Mouse (Mus musculus) common myeloid progenitor, adult 5-6 weeks (primary cell): Measurements from ENCODE around the gene Kat5. TPM values are rescaled to one million over a fixed set of nuclear protein-coding genes. Genes with fewer than 3 reads are reported as not detected.

Experiments used
- ATAC-seq: replicated peaks from 2 replicates; pipeline ENCODE4 v1.8.0; 2016; ENCODE audit warnings: low read depth, mild to moderate bottlenecking, moderate TSS enrichment, inconsistent platforms; ENCODE audit not compliant: poor library complexity, severe bottlenecking
- total RNA-seq: library from RNA; stranded (forward); fragments of 200-1000, 187-1606 nt; gene quantifications from 2 replicates; pipeline ENCODE4 v1.2.3, GENCODE M21; 2017

The Kat5 gene
- 56.7 and 74.3 TPM in 2 replicates for total RNA-seq

DNA sequence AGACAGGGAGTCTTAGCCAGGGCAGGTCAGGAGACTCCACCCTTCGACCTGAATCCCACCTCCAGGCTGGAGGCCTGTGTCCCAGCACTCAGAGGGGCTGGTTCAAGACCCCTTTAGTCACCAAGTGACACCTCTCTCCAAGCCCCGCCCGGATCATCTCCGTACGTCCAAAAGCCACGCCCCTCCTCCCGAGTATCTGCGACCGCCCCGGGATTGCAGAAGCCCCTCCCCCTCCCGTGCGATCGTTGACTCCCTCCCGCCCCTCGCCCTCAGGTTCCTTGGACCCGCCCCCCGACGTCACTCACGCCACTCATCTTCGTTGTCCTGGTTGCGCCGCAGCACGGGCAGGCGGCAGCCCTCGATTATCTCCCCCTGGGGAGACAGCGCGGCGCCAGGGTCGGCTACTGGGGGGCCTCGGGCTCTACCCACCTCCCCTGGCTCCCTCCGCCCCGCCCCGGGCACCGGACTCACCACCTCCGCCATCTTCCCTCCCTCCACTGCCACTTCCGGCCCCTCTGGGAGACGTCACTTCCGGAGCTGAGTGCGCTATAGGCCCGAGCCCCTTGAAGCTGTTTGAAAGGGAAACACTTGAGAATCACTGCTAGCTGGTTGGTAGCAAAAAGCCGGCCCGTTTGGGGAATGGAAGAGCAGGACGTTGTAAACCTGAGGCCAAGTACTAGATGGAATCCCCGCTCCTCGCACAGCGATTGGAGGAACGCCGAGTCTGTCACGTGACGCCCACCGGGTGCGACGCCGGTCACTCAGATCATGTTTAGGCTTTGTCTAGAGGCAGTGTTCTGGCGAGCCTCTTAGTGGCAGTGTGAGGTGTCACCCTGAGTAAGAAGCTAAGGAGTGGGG, at the start of gene Kat5:
Kat5 (minus strand) TSS at position 691 of the 858 bp plus-strand sequence.
- peak; percentile 72 for ATAC-seq

DNA sequence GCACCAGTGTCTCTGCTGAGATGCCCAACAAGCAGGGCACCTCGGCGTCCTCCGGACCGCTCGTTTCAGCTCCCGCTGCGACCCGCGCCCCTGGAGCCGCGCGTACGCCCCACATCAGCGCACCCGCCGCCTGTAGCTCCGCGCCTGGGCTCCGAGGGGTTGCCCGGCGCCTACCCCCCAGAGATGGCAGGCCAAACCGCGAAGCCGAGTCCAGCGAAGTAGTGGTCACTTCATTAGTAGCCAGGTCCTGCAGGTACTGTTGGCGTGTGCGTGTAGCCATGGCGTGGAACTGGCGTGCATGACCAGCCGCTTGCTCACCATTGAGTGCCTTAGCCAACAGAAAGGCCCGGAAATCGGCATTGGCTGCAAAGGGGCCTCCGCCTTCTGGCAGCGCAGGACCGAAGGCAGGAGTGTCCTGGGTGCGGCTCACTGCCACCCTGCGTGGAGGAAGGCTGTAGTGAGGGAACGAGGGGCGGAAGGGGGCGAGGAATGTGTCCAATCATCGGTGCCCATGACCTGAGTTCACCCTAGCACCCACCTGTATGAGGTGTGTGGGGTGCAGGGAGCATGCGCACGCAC, 44.8 kb upstream of the Kat5 start:
- ATAC-seq = no peak

DNA sequence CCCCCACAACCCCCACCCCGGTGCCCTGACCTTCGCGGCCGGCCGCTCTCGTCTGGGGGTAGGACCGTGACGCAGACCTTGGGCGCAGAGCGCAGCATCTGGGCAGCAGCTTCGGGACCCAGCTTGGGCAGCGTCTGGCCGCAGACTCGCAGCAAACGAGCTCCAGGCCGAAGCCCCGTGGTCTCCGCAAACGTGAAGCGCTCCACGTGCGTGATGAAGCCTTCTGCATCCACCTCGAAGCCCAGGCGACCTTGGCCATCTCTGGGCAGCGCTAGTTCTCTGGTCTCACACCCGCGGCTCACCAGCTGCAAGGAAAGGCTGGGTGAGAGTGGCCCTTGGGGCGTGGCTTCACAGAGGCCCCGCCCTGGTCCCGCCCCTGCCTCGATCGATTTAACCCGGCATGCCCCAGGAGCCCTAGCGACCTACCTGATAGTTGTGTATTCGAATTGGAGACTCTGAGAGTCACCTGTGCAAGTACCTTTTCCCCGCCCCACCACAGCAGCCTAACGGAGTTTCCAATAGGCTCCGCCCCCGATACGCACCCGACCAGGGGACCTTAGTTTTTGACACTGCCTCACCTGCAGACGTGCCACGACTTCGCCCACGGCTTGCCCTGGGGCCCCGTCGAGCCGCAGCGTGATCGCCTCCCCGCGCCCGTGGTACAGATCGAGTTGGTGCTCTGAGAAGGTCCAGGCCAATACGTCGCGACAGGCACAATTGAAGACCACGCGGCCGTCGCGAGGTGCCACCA, 44.1 kb upstream of the Kat5 start:
- no peak for ATAC-seq

DNA sequence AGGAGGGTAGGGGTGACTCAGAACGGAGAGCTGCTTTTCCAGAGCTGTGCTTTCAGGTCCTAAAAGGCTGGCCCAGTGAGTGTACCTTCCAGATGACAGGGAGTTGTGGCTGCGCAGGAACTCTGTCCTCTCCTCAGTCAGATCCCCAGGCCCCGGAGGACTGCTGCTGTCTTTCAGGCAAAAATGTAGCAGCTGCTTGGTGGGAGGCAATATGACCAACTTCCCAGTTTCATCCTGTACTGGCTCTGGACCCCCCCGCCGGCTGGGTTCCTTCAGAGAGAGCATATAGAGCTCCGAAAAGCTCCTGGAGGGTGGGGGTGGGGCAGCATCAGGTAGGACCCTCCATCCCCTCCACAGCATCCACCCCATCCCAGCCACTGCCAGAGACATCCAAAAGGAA, 42.5 kb upstream of the Kat5 start:
- ATAC-seq = no peak

DNA sequence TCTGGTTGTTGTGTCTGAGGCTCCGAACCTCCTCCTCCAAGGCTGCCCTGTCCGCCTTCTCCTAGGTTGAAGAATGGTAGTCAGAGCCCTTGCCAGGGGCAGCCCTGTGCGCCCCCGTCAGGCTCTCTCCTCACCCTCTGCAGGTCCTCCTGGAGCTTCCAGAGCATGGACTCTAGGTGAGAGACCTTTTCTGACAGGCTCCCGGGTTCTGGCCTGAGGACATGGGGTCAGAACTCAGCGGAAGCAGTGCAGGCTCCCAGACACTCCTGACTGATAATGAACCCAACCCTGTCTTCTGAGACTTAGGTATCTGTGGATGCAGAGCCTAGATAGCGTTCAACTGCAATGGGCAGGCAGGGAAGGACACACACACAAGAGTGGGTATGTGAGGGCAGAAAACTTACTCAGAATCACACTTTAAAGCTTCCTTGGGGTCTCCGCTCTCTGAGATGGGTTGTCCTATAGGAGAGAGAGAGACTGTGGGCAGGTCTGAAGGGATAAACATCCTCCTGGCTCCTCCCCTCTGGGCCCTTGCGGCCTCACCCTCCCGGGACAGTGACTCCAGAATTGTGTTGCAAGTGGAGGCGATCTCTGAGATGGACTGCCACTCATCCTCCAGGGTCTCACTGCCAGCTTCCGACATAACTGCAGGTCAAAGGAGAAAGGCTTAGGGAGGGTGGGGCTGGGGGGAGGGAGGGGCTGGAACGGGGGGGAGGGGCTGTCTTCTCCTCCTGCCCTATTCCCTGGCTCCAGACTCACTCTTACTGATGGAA, 41.7 kb upstream of the Kat5 start:
- ATAC-seq = no peak

DNA sequence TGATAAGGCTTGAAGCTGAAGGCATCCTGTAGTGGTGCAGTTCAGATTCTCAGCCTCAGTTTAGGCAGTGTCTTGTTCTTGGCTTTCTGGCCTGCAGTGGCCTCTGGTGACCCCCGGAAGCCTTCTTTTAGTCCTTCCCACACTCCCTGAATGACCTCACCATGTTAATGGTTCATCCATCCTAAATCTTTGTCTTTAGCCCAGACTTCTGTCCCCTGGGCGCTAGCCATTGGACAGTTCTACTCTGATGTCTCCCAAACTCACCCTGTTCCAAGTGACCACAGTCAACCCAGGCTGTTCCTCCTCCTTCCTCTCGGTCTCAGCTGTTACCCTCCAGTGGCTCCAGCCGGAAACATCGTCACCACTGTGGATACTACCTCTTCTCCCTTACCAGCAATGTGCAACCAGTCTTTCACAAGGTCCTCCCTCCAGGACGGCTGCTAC, 39.3 kb upstream of the Kat5 start:
- peak; percentile 62 for ATAC-seq

DNA sequence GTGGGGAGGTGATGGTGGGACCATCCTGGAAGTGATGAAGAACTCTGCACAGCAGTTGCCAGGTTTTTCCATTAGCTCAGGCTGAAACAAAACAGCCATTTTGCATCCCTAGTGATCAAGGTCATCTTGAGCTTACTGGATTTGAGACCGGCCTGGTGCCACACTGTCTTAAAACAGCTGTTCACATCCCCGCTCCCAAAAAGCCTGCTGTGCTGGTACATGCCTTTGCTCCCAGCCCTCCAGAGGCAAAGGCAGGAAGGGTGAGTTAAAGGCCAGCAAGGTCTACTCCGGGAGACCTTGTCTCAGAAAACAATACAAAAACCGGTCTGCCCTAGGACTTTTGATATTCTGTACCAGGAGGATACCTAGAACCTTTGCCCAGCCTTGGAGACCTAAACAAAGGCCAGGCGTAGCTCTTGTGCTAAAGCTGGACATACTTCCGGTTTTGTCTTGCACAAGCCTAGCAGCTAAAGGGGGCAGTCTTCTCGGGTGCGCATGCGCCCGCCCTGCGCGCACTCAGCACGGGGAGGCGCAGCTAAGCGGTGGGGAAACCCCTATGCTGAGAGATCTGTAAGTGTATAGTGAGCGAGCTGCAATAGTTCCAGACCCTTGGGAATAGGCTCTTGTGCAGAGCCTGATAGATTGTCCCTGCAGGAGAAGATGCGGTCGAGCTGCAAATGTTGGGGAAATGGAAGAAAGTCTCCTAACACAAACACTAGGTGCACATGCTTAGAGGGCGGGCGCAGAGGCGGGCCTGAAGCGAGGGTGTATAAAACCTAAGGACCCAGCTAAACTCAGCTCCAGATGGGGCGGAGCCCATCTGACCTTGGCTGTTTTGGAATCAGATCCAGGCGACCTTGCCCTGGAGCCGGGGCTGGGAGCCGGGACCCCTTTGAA, 38.6 kb upstream of the Kat5 start:
- peak; percentile 84 for ATAC-seq

DNA sequence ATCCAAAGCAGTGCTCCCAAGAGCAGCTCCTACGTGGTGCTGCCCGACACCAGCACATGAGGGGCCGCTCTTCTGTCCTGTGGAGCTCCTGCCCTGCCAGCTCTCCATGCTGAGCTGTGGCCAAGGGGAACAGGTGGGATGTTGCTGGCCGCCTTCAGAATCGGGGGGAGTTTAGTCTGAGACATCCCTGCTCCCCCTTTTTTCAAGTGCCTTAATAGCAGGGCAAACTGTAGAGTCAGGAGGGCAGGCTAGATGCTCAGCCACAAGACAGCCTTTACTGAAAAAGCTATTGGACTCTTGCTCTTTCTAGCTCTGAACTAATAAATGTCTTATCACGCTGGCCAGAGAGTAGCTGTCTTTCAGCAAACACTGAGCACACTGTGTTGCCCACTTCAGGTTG, 37.8 kb upstream of the Kat5 start:
- ATAC-seq = no peak

DNA sequence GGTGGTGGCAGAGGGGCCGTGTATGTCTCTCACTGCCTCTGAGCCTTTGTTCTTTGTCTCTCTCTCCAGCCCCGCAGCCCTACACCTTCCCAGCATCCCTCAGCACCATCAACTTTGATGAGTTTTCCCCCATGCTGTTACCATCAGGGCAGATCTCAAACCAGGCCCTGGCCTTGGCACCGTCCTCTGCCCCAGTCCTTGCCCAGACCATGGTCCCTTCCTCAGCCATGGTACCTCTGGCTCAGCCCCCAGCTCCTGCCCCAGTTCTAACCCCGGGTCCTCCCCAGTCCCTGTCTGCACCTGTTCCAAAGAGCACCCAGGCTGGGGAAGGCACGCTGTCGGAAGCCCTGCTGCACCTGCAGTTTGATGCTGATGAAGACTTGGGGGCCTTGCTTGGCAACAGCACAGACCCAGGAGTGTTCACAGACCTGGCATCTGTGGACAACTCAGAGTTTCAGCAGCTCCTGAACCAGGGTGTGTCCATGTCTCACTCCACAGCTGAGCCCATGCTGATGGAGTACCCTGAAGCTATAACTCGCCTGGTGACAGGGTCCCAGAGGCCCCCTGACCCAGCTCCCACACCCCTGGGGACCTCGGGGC, 36.8 kb upstream of the Kat5 start:
- ATAC-seq = no peak

DNA sequence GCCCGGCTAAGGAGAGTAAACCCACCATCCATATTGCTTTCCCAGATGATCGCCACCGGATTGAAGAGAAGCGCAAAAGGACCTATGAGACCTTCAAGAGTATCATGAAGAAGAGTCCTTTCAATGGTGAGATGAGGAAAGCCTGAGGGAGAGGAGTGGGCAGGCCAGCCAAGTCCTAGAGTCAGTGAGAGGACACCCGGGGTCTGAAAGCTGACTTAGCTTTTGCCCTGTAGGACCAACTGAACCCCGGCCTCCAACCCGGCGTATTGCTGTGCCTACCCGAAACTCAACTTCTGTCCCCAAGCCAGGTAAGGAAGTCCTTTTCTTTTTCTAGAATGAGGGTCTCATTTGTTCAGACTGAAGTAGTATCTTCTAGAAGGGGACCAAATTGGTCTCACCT, 35.2 kb upstream of the Kat5 start:
- no peak for ATAC-seq

DNA sequence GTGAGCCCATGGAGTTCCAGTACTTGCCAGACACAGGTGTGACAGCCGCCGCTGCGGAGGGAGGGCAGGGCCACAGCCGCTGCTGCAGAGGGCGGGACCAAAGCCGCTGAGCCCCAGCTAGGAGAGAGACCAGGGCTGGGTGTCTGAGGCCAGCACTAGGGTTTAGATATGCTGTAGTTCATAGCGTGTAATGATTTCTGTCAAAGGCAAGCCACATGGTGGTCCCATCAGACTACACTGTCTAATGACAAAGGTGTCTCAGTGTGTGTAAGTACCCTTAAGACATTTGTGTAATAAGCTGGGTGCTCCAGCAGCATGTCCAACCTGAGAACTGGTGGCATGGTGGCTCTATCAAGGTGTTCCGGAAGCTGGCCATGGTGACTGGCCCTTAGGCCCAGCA, 31.6 kb upstream of the Kat5 start:
- ATAC-seq = no peak

DNA sequence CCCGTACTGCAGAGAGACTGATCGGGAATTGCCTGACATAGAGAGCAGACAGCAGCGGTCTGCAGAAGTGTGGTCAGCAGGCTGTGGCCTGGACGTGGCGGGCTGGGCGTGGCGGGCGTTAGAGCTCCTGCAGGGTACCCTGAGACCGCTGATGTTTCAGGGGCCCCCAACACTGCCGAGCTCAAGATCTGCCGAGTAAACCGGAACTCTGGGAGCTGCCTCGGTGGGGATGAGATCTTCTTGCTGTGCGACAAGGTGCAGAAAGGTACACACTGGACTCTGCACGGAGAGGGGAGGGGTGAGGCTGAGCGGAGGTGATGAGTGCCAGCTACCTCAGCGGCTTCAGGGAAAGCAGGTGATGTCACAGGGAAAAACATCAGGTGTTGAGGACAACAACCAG, 31.0 kb upstream of the Kat5 start:
- ATAC-seq = no peak

DNA sequence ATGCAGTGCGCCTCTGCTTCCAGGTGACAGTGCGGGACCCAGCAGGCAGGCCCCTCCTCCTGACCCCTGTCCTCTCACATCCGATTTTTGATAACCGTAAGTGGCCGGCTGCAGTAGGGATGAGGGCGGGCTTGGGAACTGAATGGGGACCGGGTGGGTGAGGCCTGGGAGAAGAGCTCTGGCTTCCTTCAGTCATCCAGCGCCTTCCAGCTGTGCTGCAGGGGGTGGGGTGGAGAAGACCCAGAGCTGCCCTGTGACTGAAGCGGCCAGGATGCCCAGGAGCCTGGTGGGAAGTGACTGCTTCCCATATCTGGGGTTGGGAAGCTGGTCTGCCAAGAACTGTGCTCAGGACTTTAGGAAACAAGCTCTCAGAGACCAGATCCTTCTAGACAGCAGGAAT, 30.3 kb upstream of the Kat5 start:
- ATAC-seq = no peak

DNA sequence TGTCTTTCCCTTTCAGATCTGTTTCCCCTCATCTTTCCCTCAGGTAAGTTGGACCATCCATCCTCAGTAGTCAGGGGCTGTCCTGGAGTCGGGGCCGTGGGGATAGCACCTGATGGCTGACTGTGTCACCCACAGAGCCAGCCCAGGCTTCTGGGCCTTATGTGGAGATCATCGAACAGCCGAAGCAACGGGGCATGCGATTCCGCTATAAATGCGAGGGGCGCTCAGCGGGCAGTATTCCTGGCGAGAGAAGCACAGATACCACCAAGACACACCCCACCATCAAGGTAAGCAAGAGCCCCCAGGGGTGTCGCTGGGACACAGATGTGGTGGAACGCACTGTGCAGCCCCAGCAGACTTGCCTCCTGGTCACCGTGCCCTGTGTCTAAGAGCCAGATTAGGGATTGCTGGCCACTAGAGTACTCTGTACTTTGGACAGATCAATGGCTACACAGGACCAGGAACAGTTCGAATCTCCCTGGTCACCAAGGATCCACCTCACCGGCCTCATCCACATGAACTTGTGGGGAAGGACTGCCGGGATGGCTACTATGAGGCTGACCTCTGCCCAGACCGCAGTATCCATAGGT, 28.5 kb upstream of the Kat5 start:
- no peak for ATAC-seq

DNA sequence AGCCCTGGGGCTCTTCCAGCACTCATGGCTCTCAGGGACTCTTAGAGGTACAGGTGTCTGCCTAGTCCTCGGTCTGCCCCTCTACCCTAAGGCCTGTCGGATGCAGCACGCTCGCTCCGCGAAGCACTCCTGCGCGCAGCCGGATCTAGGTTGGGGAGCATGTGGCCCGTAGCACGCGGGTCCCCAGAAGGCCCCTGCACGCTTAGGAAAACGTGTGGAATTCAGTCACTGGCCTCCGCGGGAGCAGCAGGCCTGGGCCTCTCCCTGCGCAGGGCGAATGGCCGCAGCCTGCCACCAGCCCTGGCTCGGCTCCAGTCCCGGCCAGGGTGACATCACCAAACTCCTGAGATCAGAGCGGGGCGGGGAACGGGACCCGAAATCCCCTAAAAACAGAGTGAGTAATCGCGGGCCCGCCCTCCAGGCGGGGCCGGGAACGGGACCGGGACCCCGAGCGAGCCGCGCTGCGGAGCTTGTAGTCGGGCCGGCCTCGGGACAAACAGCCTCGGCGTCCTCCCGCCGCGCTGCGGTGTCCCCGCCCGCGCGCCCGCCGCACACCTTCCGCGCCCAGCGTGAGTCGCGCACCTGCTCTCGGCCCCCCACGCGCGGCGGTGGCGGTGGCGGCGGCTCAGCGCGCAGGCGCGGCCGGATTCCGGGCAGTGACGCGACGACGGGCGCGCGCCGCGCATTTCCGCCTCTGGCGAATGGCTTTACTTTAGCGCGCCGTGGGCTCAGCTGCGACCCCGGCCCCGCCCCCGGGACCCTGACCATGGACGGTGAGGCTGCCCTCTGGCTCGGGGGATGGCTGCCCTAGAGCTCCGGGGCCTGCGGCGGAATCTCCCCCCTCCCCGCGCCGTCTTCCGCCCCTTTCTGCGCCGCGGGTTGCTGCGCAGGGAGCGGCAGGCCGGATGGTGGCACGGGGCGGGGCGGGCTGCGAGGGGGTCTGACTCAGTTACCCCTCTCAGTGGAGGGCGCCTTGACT, 27.3 kb upstream of the Kat5 start, which contains the start of gene Rela:
Rela (plus strand) TSS at position 415 of the 979 bp plus-strand sequence.
- peak; percentile 77 for ATAC-seq

DNA sequence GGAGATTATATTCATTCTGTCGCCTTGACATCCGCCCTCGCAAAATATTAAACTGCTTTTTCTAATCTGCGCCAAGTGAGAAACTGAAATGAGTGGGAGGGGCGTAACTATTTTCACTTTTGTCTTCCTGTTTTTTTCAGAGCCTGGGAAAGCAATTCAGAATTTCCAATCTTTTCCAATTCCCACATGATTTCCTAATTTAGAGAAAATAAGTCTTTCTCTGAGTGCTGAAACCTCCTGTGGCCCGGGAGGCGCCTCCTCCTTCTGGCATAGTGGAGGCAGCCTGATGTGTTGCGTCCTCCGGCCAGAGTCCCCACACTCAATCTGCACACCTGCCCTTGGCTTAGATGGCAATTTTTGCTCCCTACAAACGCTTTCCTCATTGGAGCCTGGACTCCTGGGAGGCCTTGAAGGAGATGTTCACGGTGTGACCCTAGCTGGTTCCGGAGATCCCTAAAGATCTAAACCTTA, 26.6 kb upstream of the Kat5 start:
- ATAC-seq = 0 out of 2 replicates have a peak, but pooled peaks have one; percentile 27

DNA sequence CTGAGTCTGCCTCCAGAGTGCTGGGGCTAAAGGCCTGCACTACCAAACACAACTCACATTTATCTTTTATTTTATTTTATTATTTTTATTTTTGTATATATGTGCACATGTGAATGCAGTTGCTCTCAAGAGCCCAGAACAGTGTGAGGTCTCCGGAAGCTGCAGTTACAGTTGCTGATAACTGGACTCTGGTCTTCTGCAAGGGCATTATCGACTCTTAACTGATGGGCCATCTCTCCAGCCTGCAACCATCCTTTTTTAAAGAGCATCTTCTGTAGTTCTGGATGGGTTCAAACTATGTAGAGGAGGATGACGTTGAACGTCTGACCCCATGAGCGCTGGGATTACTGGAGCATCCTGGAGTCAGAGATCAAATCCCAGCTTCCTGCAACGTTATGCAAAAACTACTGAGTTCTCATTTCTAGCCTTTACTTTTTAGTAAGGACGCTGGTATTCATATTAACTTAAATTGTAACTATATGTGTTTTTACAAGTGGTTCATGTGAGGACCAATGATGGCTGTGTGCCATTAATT, 26.1 kb upstream of the Kat5 start:
- ATAC-seq = no peak
